8 mouse cellular contexts compared by ENCODE assay signal in genomic region chr8:54509221-54509721, GRCm38 (mm10). TPM values are rescaled to one million over a fixed set of nuclear protein-coding genes. Genes with fewer than 3 reads are reported as not detected.
DNase-seq lines count a peak whose midpoint lies in the region; ATAC-seq lines count a peak whose summit lies in the region.

No protein-coding gene starts in this region.

- ATAC-seq in heart, embryonic 15.5 days (replicated peaks; ENCODE audit: insufficient number of reproducible peaks, insufficient read depth, low FRiP score, low read depth), result peak; percentile 60; the same call in 1 of the 2 replicates
- ATAC-seq in hindbrain, embryonic 13.5 days (ENCODE audit: low FRiP score), result peak; percentile 89

- no peaks in the 10 kb centered on the region for H3K9me3 ChIP-seq in heart, embryonic 15.5 days (replicated peaks)
- H3K9me3 ChIP-seq in hindbrain, embryonic 13.5 days, result no peaks in the 10 kb centered on the region

- H3K27ac ChIP-seq in heart, embryonic 15.5 days, result no peak overlapping the region
- H3K27ac ChIP-seq in hindbrain, embryonic 13.5 days, result peak overlapping the region; percentile 84

- WGBS in heart, embryonic 15.5 days, result 4% methylated on average over 10 of the region's 10 CpGs
- WGBS in hindbrain, embryonic 13.5 days, result 2% methylated on average over 10 of the region's 10 CpGs

- 0 out of 2 replicates have a peak, but pooled peaks cover 3% of the 10 kb centered on the region for H3K4me1 ChIP-seq in heart, embryonic 15.5 days (replicated peaks)
- H3K4me1 ChIP-seq in hindbrain, embryonic 13.5 days (replicated peaks), result peaks cover 12% of the 10 kb centered on the region; the same call in 1 of the 2 replicates

- no peak overlapping the region for H3K9ac ChIP-seq in heart, embryonic 15.5 days
- peak overlapping the region; percentile 68 for H3K9ac ChIP-seq in hindbrain, embryonic 13.5 days

- H3K27me3 ChIP-seq in heart, embryonic 15.5 days, result no peaks in the 10 kb centered on the region
- no peaks in the 10 kb centered on the region for H3K27me3 ChIP-seq in hindbrain, embryonic 13.5 days

- DNase-seq in heart, adult 11 months, result no peak
- peak; percentile 38 for DNase-seq in embryo, embryonic 9.5 days (ENCODE audit: extremely low spot score)
- peak; percentile 51 for DNase-seq in left cerebral cortex, adult 11 months (ENCODE audit: low spot score)
- peak; percentile 41 for DNase-seq in mesoderm, embryonic 11.5 days (ENCODE audit: low read depth, low spot score)
- DNase-seq in ovary, postnatal 36 days (ENCODE audit: low spot score), result no peak
- DNase-seq in natural killer cell, adult 2 months (ENCODE audit: low spot score in 2 of 2), result no peak

- no peaks in the 10 kb centered on the region for H3K36me3 ChIP-seq in heart, embryonic 15.5 days
- no peaks in the 10 kb centered on the region for H3K36me3 ChIP-seq in hindbrain, embryonic 13.5 days

- peak overlapping the region; percentile 38 for H3K4me3 ChIP-seq in heart, embryonic 15.5 days
- peak overlapping the region; percentile 39 for H3K4me3 ChIP-seq in hindbrain, embryonic 13.5 days

- peak overlapping the region; percentile 61 for H3K4me2 ChIP-seq in heart, embryonic 15.5 days
- H3K4me2 ChIP-seq in hindbrain, embryonic 13.5 days, result peak overlapping the region; percentile 60

RNA-seq across cellular contexts. Expression of gene Asb5, which starts 20.1 kb away (rescaled TPM):
- polyA plus RNA-seq in heart, embryonic 15.5 days (2015; fragmentation: Nextera tagmentation; extraction: Ambion mirVana), result 4.9 and 5.2 TPM in 2 replicates
- 6.7 and 7.9 TPM in 2 replicates for polyA plus RNA-seq in hindbrain, embryonic 13.5 days (2015; fragmentation: Nextera tagmentation; extraction: Ambion mirVana)

RNA-seq across cellular contexts. Expression of gene Spcs3, which starts 20.5 kb away (rescaled TPM):
- 57.0 and 60.7 TPM in 2 replicates for polyA plus RNA-seq in heart, embryonic 15.5 days (2015; fragmentation: Nextera tagmentation; extraction: Ambion mirVana)
- polyA plus RNA-seq in hindbrain, embryonic 13.5 days (2015; fragmentation: Nextera tagmentation; extraction: Ambion mirVana), result 53.1 and 56.2 TPM in 2 replicates

Comparison
In these comparisons a context has a peak if more than half of its experiments do, and no peak if none do; other contexts are left out.
1. DNase-seq: peak in embryo, embryonic 9.5 days (single experiment), left cerebral cortex, adult 11 months (single experiment) and mesoderm, embryonic 11.5 days (single experiment); none in heart, adult 11 months (single experiment), ovary, postnatal 36 days (single experiment) and natural killer cell, adult 2 months (0 of 2).